Mouse (Mus musculus) WW6 (cell line): ENCODE measurements around the gene Cdkn3.
A peak's percentile ranks its signal among the peaks of the same experiment; 100 is the strongest.
"Not testable (repeated sequence)": the region's sequence is repeated elsewhere in the genome, so short reads cannot be mapped to it uniquely, and the experiment has no call there.

Source experiments
- DNase-seq: peaks from one replicate; pipeline ENCODE4 v3.0.0-alpha.2; 2013; ENCODE audit warnings: low read depth, low spot score

The Cdkn3 gene

GRCm38 (mm10) chr14:46783327-46783926 lies 23.1 kb downstream of the Cdkn3 start:
- DNase-seq = no peak

GRCm38 (mm10) chr14:46785247-46785646 lies 24.9 kb downstream of the Cdkn3 start:
- no peak for DNase-seq

- no peak for DNase-seq
Observed at GRCm38 (mm10) chr14:46787454-46787786, 27.1 kb downstream of the Cdkn3 start.

- DNase-seq = peak; percentile 66
Observed at GRCm38 (mm10) chr14:46787787-46788504, 27.6 kb downstream of the Cdkn3 start, which contains the start of gene Cnih1. Gene Cnih1, minus strand, starts transcription at chr14:46788411.

GRCm38 (mm10) chr14:46788505-46788901 lies 28.2 kb downstream of the Cdkn3 start:
- no peak for DNase-seq

GRCm38 (mm10) chr14:46790303-46790702 lies 30.0 kb downstream of the Cdkn3 start:
- no peak for DNase-seq

- DNase-seq = no peak
Observed at GRCm38 (mm10) chr14:46790723-46791122, 30.4 kb downstream of the Cdkn3 start.

- no peak for DNase-seq
Observed at GRCm38 (mm10) chr14:46794157-46794556, 33.8 kb downstream of the Cdkn3 start.

- DNase-seq = no peak
Observed at GRCm38 (mm10) chr14:46800684-46801345, 40.5 kb downstream of the Cdkn3 start.

GRCm38 (mm10) chr14:46803259-46803658 lies 42.9 kb downstream of the Cdkn3 start:
- DNase-seq = no peak

GRCm38 (mm10) chr14:46803791-46804190 lies 43.5 kb downstream of the Cdkn3 start:
- DNase-seq = no peak

- DNase-seq = no peak
Observed at GRCm38 (mm10) chr14:46806186-46806585, 45.8 kb downstream of the Cdkn3 start.

- no peak for DNase-seq
Observed at GRCm38 (mm10) chr14:46807927-46808326, 47.6 kb downstream of the Cdkn3 start.

- no peak for DNase-seq
Observed at GRCm38 (mm10) chr14:46815640-46816039, 55.3 kb downstream of the Cdkn3 start.

GRCm38 (mm10) chr14:46816916-46817622 lies 56.7 kb downstream of the Cdkn3 start:
- no peak for DNase-seq

GRCm38 (mm10) chr14:46818743-46819142 lies 58.4 kb downstream of the Cdkn3 start:
- no peak for DNase-seq

GRCm38 (mm10) chr14:46819961-46820360 lies 59.6 kb downstream of the Cdkn3 start:
- not testable (repeated sequence) for DNase-seq
